Comparison of ENCODE assay signal across 12 mouse cellular contexts in genomic region chr9:44342605-44343004, GRCm38 (mm10). TPM values are rescaled to one million over a fixed set of nuclear protein-coding genes. Genes with fewer than 3 reads are reported as not detected.
DNase-seq lines count a peak whose midpoint lies in the region; ATAC-seq and TF ChIP-seq lines count a peak whose summit lies in the region.
"Had no signal": no experiment of that assay in that cellular context is flagged by ENCODE, and none has a peak within 500 bp of the region (broad histone marks: within the 10 kb centered on the region; RNA-seq: fewer than 3 reads in every experiment).

No protein-coding gene starts in this region.

- DNase-seq in heart, adult 18-20 months = no peak
- no peak for DNase-seq in neural tube, embryonic 10.5 days (ENCODE audit: extremely low spot score, low spot score)
- DNase-seq in cerebellum, adult 9-11 months = no peak
- no peak for DNase-seq in layer of hippocampus, adult 9-10 months (ENCODE audit: low spot score)
- DNase-seq: embryo, embryonic 11 days; kidney, adult 8-10 months; lung, postnatal 10 days; right cerebral cortex, adult 18-20 months had no signal

- H3K4me3 ChIP-seq in heart, embryonic 11.5 days (ENCODE audit: low read depth, low read length) = peak overlapping the region; percentile 84
- H3K4me3 ChIP-seq in neural tube, embryonic 12.5 days = no peak overlapping the region; the same call in 1 of the 2 replicates
- H3K4me3 ChIP-seq in intestine, postnatal 0 days (ENCODE audit: low read depth, low read length) = no peak overlapping the region
- peak overlapping the region; percentile 96; the same call in 1 of the 2 replicates for H3K4me3 ChIP-seq in stomach, embryonic 16.5 days (replicated peaks; ENCODE audit: low read length)

- peak overlapping the region; percentile 94 for H3K9ac ChIP-seq in heart, embryonic 11.5 days (ENCODE audit: low read depth, low read length)
- no peak overlapping the region for H3K9ac ChIP-seq in neural tube, embryonic 12.5 days
- H3K9ac ChIP-seq in intestine, postnatal 0 days (ENCODE audit: low read depth, low read length) = no peak overlapping the region; the same call in 1 of the 2 replicates
- peak overlapping the region; percentile 94 for H3K9ac ChIP-seq in stomach, embryonic 16.5 days (ENCODE audit: low read length)

- H3K4me2 ChIP-seq in heart, embryonic 11.5 days = peak overlapping the region; percentile 63
- H3K4me2 ChIP-seq in neural tube, embryonic 12.5 days (replicated peaks) = peak overlapping the region; percentile 64; the same call in 1 of the 2 replicates
- H3K4me2 ChIP-seq in intestine, postnatal 0 days (replicated peaks; ENCODE audit: low read depth) = peak overlapping the region; percentile 83
- H3K4me2 ChIP-seq in stomach, embryonic 16.5 days (ENCODE audit: low read depth, low read length) = peak overlapping the region; percentile 81

- no peaks in the 10 kb centered on the region for H3K27me3 ChIP-seq in heart, embryonic 11.5 days (ENCODE audit: control insufficient read depth, insufficient read depth, low read length)
- H3K27me3 ChIP-seq in neural tube, embryonic 12.5 days (replicated peaks) = no peaks in the 10 kb centered on the region
- no peaks in the 10 kb centered on the region for H3K27me3 ChIP-seq in intestine, postnatal 0 days (replicated peaks; ENCODE audit: control insufficient read depth, insufficient read depth, low read length)
- no peaks in the 10 kb centered on the region for H3K27me3 ChIP-seq in stomach, embryonic 16.5 days (ENCODE audit: control insufficient read depth, insufficient read depth, low read length)

- H3K9me3 ChIP-seq in heart, embryonic 11.5 days (replicated peaks; ENCODE audit: control insufficient read depth, low read length) = no peaks in the 10 kb centered on the region
- no peaks in the 10 kb centered on the region for H3K9me3 ChIP-seq in neural tube, embryonic 12.5 days
- H3K9me3 ChIP-seq in intestine, postnatal 0 days (ENCODE audit: control insufficient read depth) = no peaks in the 10 kb centered on the region
- no peaks in the 10 kb centered on the region for H3K9me3 ChIP-seq in stomach, embryonic 16.5 days (replicated peaks; ENCODE audit: control insufficient read depth, low read length)

- no peak for ATAC-seq in heart, embryonic 11.5 days (replicated peaks; ENCODE audit: insufficient number of reproducible peaks, low FRiP score, low TSS enrichment)
- no peak for ATAC-seq in neural tube, embryonic 12.5 days (ENCODE audit: low FRiP score, low read depth)
- no peak for ATAC-seq in intestine, postnatal 0 days
- no peak for ATAC-seq in stomach, embryonic 16.5 days (ENCODE audit: insufficient read depth, low FRiP score)

- peaks cover 15% of the 10 kb centered on the region for H3K36me3 ChIP-seq in heart, embryonic 11.5 days (ENCODE audit: control insufficient read depth, insufficient read depth, low read length)
- peaks cover 24% of the 10 kb centered on the region for H3K36me3 ChIP-seq in neural tube, embryonic 12.5 days
- H3K36me3 ChIP-seq in intestine, postnatal 0 days (ENCODE audit: control insufficient read depth, insufficient read depth) = peaks cover 28% of the 10 kb centered on the region; the same call in 1 of the 2 replicates
- H3K36me3 ChIP-seq in stomach, embryonic 16.5 days (ENCODE audit: control insufficient read depth, insufficient read depth, low read length) = no peaks in the 10 kb centered on the region

- TF ChIP-seq CTCF in intestine, postnatal 0 days (IDR thresholded peaks at IDR 0.05; ENCODE audit: low read depth) = no peak

- 64% methylated on average over 1 of the region's 1 CpGs for WGBS in heart, embryonic 11.5 days (ENCODE audit: insufficient replicate concordance)
- 94% methylated on average over 1 of the region's 1 CpGs for WGBS in neural tube, embryonic 12.5 days
- 60% methylated on average over 1 of the region's 1 CpGs for WGBS in intestine, postnatal 0 days
- whole genome bisulfite sequencing in stomach, embryonic 16.5 days = 50% methylated on average over 1 of the region's 1 CpGs

- H3K4me1 ChIP-seq in heart, embryonic 11.5 days (ENCODE audit: control insufficient read depth, insufficient read depth, low read length) = peaks cover 17% of the 10 kb centered on the region
- H3K4me1 ChIP-seq in neural tube, embryonic 12.5 days = peaks cover 12% of the 10 kb centered on the region
- H3K4me1 ChIP-seq in intestine, postnatal 0 days (replicated peaks; ENCODE audit: control insufficient read depth, insufficient read depth, low read length) = no peaks in the 10 kb centered on the region
- peaks cover 24% of the 10 kb centered on the region for H3K4me1 ChIP-seq in stomach, embryonic 16.5 days (ENCODE audit: control insufficient read depth, insufficient read depth, low read length)

- peak overlapping the region; percentile 100 for H3K27ac ChIP-seq in heart, embryonic 11.5 days (ENCODE audit: low read depth, low read length)
- H3K27ac ChIP-seq in neural tube, embryonic 12.5 days = no peak overlapping the region
- H3K27ac ChIP-seq in intestine, postnatal 0 days (ENCODE audit: low read depth, low read length) = no peak overlapping the region
- H3K27ac ChIP-seq in stomach, embryonic 16.5 days (ENCODE audit: low read length) = peak overlapping the region; percentile 99

RNA-seq across cellular contexts. Expression of gene Hmbs, which starts 1.4 kb away (rescaled TPM):
- polyA plus RNA-seq in heart, embryonic 11.5 days (2014; fragmentation: Nextera tagmentation; extraction: Ambion mirVana) = 258 and 291 TPM in 2 replicates
- total RNA-seq in heart, adult 18-20 months (2021) = 10 to 100 TPM; 50.0 to 50.8 TPM
- polyA plus RNA-seq in neural tube, embryonic 12.5 days (2016; fragmentation: Nextera tagmentation; extraction: Ambion mirVana) = 92.8 and 95.0 TPM in 2 replicates
- polyA plus RNA-seq in intestine, postnatal 0 days (2015; fragmentation: Nextera tagmentation; extraction: Ambion mirVana) = 60.1 and 60.7 TPM in 2 replicates
- 162 and 170 TPM in 2 replicates for polyA plus RNA-seq in stomach, embryonic 16.5 days (2015; fragmentation: Nextera tagmentation; extraction: Ambion mirVana)

RNA-seq across cellular contexts. Expression of gene H2afx, which starts 8.1 kb away (rescaled TPM):
- 199 and 232 TPM in 2 replicates for polyA plus RNA-seq in heart, embryonic 11.5 days (2014; fragmentation: Nextera tagmentation; extraction: Ambion mirVana)
- total RNA-seq in heart, adult 18-20 months (2021) = 10 to 100 TPM; 10.7 TPM
- polyA plus RNA-seq in neural tube, embryonic 12.5 days (2016; fragmentation: Nextera tagmentation; extraction: Ambion mirVana) = 281 and 302 TPM in 2 replicates
- 84.5 and 89.1 TPM in 2 replicates for polyA plus RNA-seq in intestine, postnatal 0 days (2015; fragmentation: Nextera tagmentation; extraction: Ambion mirVana)
- polyA plus RNA-seq in stomach, embryonic 16.5 days (2015; fragmentation: Nextera tagmentation; extraction: Ambion mirVana) = 203 and 218 TPM in 2 replicates

RNA-seq across cellular contexts. Expression of gene Dpagt1, which starts 16.8 kb away (rescaled TPM):
- 40.2 and 46.3 TPM in 2 replicates for polyA plus RNA-seq in heart, embryonic 11.5 days (2014; fragmentation: Nextera tagmentation; extraction: Ambion mirVana)
- total RNA-seq in heart, adult 18-20 months (2021) = 10 to 100 TPM; 17.8 to 18.2 TPM
- 34.6 and 39.1 TPM in 2 replicates for polyA plus RNA-seq in neural tube, embryonic 12.5 days (2016; fragmentation: Nextera tagmentation; extraction: Ambion mirVana)
- polyA plus RNA-seq in intestine, postnatal 0 days (2015; fragmentation: Nextera tagmentation; extraction: Ambion mirVana) = 23.6 and 25.3 TPM in 2 replicates
- polyA plus RNA-seq in stomach, embryonic 16.5 days (2015; fragmentation: Nextera tagmentation; extraction: Ambion mirVana) = 32.0 and 40.6 TPM in 2 replicates

RNA-seq across cellular contexts. Expression of gene Vps11, which starts 18.9 kb away (rescaled TPM):
- 15.1 and 19.8 TPM in 2 replicates for polyA plus RNA-seq in heart, embryonic 11.5 days (2014; fragmentation: Nextera tagmentation; extraction: Ambion mirVana)
- total RNA-seq in heart, adult 18-20 months (2021) = 10 to 100 TPM; 14.4 to 18.3 TPM
- polyA plus RNA-seq in neural tube, embryonic 12.5 days (2016; fragmentation: Nextera tagmentation; extraction: Ambion mirVana) = 36.9 and 37.8 TPM in 2 replicates
- polyA plus RNA-seq in intestine, postnatal 0 days (2015; fragmentation: Nextera tagmentation; extraction: Ambion mirVana) = 27.2 and 27.4 TPM in 2 replicates
- polyA plus RNA-seq in stomach, embryonic 16.5 days (2015; fragmentation: Nextera tagmentation; extraction: Ambion mirVana) = 30.0 and 31.6 TPM in 2 replicates

RNA-seq across cellular contexts. Expression of gene C2cd2l, which starts 22.5 kb away (rescaled TPM):
- polyA plus RNA-seq in heart, embryonic 11.5 days (2014; fragmentation: Nextera tagmentation; extraction: Ambion mirVana) = 4.7 and 7.1 TPM in 2 replicates
- total RNA-seq in heart, adult 18-20 months (2021) = 10 to 100 TPM; 13.7 to 19.6 TPM
- 25.3 and 26.9 TPM in 2 replicates for polyA plus RNA-seq in neural tube, embryonic 12.5 days (2016; fragmentation: Nextera tagmentation; extraction: Ambion mirVana)
- 42.4 TPM in 2 replicates for polyA plus RNA-seq in intestine, postnatal 0 days (2015; fragmentation: Nextera tagmentation; extraction: Ambion mirVana)
- polyA plus RNA-seq in stomach, embryonic 16.5 days (2015; fragmentation: Nextera tagmentation; extraction: Ambion mirVana) = 6.7 and 8.0 TPM in 2 replicates

Comparison
In these comparisons a context has a peak if more than half of its experiments do, and no peak if none do; other contexts are left out.
1. H3K27ac ChIP-seq: peak in heart, embryonic 11.5 days (single experiment) and stomach, embryonic 16.5 days (single experiment); none in neural tube, embryonic 12.5 days (single experiment) and intestine, postnatal 0 days (single experiment).
2. H3K4me3 ChIP-seq: peak in heart, embryonic 11.5 days (single experiment) and stomach, embryonic 16.5 days (single experiment); none in neural tube, embryonic 12.5 days (single experiment) and intestine, postnatal 0 days (single experiment).
3. H3K9ac ChIP-seq: peak in heart, embryonic 11.5 days (single experiment) and stomach, embryonic 16.5 days (single experiment); none in neural tube, embryonic 12.5 days (single experiment) and intestine, postnatal 0 days (single experiment).
4. Peak in every context shown above with its lines, with median percentiles within 50 percentile points of each other: H3K4me2 ChIP-seq.